Mouse (Mus musculus): ENCODE data around the gene Slc38a10.

The Slc38a10 gene

DNA sequence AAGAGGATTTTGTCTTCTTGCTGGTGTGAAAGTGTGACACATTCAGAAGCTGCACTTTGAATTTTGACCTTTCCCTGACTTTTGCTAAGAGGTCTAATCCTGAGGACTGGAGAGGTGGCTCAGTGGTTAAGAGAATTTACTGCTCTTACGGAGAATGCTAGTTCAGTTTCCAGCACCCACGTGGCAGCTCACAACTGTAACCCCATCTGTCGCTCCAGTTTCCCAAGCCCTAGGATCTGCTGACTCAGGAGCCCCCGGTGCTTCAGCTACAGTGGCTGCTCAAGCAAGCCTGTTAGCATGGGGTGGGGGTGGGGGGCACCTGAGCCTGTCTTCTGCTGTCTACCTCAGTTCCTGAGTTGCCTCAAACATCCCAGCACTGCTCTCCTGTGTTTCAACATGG lies 28.2 kb upstream of the Slc38a10 start:
- no peak for DNase-seq (ENCODE audit: extremely low read depth, low read depth, low spot score)

DNA sequence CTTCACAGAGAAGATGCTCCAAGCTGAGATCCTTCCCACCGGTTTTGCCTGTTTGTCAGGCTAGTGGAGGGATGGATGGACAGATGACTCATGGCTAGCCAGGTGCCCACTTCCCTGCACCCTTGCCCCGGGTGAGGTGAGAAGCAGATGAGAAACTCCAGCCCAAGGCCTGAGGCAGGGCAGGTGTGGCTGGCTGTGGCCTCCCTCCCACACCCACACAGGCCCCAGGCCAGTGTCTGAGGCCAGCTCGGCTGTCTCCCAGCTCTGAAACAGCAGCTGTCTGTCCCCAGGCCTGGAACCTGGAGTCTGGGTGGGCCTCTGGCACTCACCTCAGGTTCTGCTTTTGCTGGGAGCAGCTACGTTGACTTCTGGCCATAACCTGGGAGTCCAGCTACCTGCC lies 24.8 kb upstream of the Slc38a10 start:
- DNase-seq (ENCODE audit: extremely low read depth, low read depth, low spot score): no peak

DNA sequence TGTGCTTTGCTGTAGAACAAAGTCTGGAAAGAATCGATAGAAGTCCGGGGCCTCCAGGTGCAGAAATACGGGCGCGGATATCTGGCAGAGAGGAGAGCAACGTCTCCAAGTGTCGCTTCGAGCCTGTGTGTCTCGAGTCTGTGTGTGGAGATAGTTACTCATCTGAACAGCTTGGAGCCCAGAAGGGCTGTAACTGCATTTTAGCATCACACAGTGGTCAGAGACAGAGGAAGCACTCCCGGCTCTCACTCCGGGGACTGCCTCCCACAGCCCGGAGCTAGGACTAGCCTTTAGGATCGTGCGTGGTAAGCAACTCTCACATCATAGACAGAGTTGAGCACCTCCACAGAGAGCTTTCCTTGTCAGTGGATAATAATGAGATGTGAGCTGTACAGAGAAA lies 22.1 kb upstream of the Slc38a10 start:
- no peak for DNase-seq (ENCODE audit: extremely low read depth, low read depth, low spot score)

GRCm38 (mm10) chr11:120171168-120171567 lies 20.0 kb upstream of the Slc38a10 start:
- no peak for DNase-seq (ENCODE audit: extremely low read depth, low read depth, low spot score)

DNA sequence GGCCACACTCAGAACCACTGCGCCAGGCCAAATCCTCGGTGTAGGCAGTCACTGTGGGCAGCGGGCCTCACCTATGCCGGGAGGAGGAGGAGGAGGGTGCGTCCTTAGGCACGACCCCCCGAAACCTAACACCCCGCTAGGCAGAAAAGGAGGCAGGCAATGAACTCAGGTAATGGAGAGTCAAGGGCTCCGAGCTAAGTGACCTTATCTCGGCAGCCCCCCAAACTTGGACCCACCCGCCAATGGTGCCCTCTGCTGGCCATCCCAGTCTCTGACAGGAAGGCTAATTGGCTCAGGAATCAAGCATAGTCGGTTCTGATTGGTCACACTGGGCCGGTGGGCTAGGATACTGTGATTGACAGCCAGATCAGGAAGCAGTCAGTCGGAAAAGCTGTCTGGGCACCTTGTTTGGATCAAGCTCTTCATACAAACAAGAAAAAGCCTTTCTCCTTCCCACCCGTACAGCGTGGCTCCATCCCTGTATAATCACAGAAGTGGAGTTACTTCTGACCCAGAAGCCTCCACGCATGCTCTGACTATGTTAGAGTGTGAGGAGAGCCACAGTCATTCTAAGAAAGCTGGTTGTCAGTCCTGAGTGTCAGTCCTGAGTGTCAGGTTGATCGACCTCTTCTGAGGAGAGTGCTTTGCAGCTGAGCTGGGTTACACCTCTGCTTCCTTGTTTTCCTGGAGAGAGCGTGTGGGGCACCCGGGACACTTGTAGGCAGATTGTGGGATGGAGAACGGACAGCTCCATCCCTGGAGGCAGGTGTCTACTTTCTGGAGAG lies 18.3 kb upstream of the Slc38a10 start:
- no peak for DNase-seq (ENCODE audit: extremely low read depth, low read depth, low spot score)

DNA sequence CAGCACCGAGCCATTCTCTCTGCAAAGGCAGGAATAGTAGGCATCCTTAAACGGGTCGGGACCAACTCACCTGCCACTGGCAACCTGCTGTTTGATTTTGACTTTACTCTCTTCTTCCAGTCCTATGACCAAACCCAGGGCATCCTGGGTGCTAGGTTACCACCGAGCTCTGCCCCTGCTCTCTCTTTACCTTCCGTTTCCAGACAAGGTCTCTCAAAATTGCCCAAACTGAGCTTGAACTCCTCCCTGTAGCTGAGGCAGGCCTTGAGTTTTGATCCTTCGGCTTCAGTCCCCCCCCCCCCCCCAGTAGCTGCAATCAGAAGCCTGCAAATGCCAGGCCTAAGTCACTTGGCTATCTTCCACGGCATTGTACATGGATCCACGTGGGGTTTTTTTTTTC lies 17.4 kb upstream of the Slc38a10 start:
- no peak for DNase-seq (ENCODE audit: extremely low read depth, low read depth, low spot score)

- DNase-seq (ENCODE audit: extremely low read depth, low read depth, low spot score): no peak
These were observed 16.8 kb upstream of the Slc38a10 start for GRCm38 (mm10) chr11:120167921-120168356.

GRCm38 (mm10) chr11:120167059-120167458 lies 15.9 kb upstream of the Slc38a10 start:
- no peak for DNase-seq (ENCODE audit: extremely low read depth, low read depth, low spot score)

- DNase-seq (ENCODE audit: extremely low read depth, low read depth, low spot score): no peak
These were observed 13.5 kb upstream of the Slc38a10 start for GRCm38 (mm10) chr11:120164471-120165261.

DNA sequence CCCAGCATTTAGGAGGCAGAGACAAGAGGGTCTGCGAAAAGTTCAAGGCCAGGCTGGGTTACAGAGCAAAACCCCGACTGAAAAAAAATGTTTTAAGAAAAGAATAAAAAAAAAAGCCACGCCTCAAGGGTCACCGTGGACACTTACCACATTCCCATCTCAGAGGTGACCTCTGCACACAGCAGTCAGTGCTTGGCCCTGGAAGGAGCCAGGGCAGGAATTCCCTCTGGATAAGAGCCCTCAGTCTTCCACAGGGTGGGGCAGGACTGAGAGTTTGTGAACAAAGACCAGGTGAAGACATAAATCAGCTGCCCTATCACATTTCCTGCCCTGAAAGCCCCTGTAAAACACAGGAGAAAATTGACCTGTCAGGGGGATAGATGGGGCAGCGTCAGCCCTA lies 12.9 kb upstream of the Slc38a10 start:
- no peak for DNase-seq (ENCODE audit: extremely low read depth, low read depth, low spot score)

- DNase-seq (ENCODE audit: extremely low read depth, low read depth, low spot score): no peak
These were observed 12.1 kb upstream of the Slc38a10 start for GRCm38 (mm10) chr11:120163207-120163606.

- no peak for DNase-seq (ENCODE audit: extremely low read depth, low read depth, low spot score)
These were observed 10.1 kb upstream of the Slc38a10 start for GRCm38 (mm10) chr11:120161245-120161644.

DNA sequence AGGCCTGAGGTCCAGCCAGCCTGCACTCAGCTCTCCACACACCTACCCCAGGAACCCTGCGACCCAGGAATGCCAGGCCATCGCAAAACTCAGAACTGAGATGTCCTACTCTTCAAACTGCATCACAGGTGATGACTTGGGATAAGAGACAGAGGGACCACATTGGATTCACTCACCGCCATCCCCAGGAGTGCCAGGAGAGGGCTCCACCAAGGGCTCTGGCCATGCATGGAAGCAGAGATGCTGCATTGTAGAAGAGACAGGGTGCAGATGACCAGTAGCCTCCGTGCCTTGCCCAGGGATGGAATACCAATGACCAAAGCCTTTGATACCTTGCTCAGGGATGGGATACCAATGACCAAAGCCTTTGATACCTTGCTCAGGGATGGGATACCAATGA lies 9.3 kb upstream of the Slc38a10 start:
- DNase-seq (ENCODE audit: extremely low read depth, low read depth, low spot score): no peak

GRCm38 (mm10) chr11:120159653-120160052 lies 8.5 kb upstream of the Slc38a10 start:
- no peak for DNase-seq (ENCODE audit: extremely low read depth, low read depth, low spot score)

DNA sequence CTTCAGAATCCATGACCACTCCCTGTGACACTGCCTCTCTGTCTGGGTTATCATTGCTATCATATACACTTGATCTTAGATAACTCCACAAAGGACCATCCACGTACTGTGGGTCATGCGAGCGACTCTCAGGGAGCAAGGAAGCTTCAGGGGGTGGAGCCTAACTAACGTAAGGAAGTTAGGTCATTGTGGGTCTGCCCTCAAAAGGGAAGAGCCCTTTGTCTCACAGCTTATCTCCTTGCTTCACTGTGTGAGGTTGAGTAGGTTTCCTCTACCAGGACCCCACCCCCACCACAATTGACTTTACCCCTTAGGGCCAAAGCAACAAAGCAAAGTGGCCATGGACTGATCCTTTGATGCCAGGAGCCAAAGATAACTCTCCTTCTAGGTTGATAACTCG lies 7.7 kb upstream of the Slc38a10 start:
- DNase-seq (ENCODE audit: extremely low read depth, low read depth, low spot score): no peak

DNA sequence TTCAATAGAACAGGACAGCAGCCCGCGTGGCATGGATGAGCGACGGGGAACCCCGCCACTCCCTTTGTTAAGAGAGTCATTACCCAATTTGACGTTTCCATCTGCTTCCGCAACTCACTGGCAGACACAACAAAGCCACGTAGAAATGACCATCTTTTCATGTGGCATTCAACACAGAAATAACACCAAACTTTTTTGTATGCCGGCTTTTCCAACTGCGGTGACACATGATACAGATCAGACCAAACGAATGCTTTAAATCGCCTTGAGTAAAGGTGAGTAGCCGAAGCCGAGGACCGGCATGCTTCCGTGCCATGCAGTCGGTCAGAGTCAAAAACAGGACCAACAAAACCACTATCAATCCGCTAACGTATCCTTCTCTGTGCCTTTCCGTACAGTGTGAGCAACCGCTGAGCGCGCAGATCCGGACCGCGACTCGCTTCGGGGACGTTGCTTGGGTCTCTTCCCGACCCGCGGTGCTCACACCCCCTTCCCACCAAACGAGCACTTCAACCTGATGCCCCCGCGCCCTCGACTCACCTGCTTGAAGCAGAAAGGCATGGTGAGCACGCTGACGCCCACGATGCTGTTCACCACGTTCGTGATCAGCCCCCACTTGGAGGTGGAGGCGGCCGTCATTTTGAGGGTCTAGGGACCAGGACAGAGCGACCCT lies 570 bp downstream of the Slc38a10 start:
- DNase-seq (ENCODE audit: extremely low read depth, low read depth, low spot score): no peak

GRCm38 (mm10) chr11:120149510-120150200 lies 1.5 kb downstream of the Slc38a10 start:
- no peak for DNase-seq (ENCODE audit: extremely low read depth, low read depth, low spot score)

GRCm38 (mm10) chr11:120148201-120148855 lies 2.8 kb downstream of the Slc38a10 start:
- DNase-seq (ENCODE audit: extremely low read depth, low read depth, low spot score): no peak

- DNase-seq (ENCODE audit: extremely low read depth, low read depth, low spot score): no peak
These were observed 7.2 kb downstream of the Slc38a10 start for GRCm38 (mm10) chr11:120143708-120144497.

DNA sequence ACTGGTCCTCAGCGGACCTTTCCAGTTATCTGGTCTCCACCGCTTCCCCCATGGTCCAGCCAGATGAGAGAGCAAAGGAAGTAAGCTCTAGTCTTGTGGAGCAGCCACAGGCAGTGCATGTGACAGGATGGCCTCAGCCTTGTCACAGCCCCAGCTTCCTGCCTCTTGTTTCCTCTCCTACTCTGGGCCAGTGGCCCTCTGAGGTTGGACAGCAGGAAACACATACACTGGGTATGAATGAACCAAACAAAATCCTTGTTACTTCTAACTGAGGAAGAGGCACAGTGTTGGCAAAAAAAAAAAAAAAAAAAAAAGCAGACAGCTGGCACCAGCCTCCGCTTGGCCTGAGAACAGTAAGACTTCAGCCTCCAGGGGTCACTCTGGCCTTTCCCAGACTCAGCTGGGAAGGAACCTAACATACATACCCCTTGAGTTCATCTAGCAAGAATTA lies 8.5 kb downstream of the Slc38a10 start:
- DNase-seq (ENCODE audit: extremely low read depth, low read depth, low spot score): no peak
